Mouse (Mus musculus): ENCODE measurements around the gene Tm7sf2. TPM values are rescaled to one million over a fixed set of nuclear protein-coding genes. Genes with fewer than 3 reads are reported as not detected.
"Not testable (repeated sequence)": the region's sequence is repeated elsewhere in the genome, so short reads cannot be mapped to it uniquely, and the experiment has no call there.

The Tm7sf2 gene
- polyA plus RNA-seq, 1 experiment from 2014 or later: 17.0 TPM

GRCm38 (mm10) chr19:6046294-6047153 is 21.6 kb downstream of the Tm7sf2 start, which contains the start of gene Syvn1:
Gene Syvn1 (plus strand): TSS chr19:6046576.
- peaks cover 34% of the 10 kb centered on the region for H3K36me3 ChIP-seq (ENCODE audit: insufficient read depth, low read length)
- H3K27me3 ChIP-seq (ENCODE audit: insufficient read depth, low read length): no peaks in the 10 kb centered on the region
- peak within 1 kb of the TSS; percentile 83 for H3K4me2 ChIP-seq (ENCODE audit: low read length)
- H3K4me3 ChIP-seq (replicated peaks; ENCODE audit: low read depth, low read length): peak within 1 kb of the TSS; percentile 81
- DNase-seq (ENCODE audit: low spot score) (peak; percentile 98), ATAC-seq (replicated peaks; ENCODE audit: low FRiP score, low read depth) (peak; percentile 82)
- peak within 1 kb of the TSS; percentile 98 for H3K27ac ChIP-seq
- TF ChIP-seq CTCF (IDR thresholded peaks at IDR 0.05; ENCODE audit: low read depth): 0 out of 2 replicates have a peak, but pooled peaks have one; percentile 10
- no peaks in the 10 kb centered on the region for H3K9me3 ChIP-seq (replicated peaks; ENCODE audit: low read length)
- peak within 1 kb of the TSS; percentile 86 for H3K9ac ChIP-seq (ENCODE audit: low read depth, low read length)
- WGBS: under 1% methylated on average over 65 of the region's 65 CpGs
- H3K4me1 ChIP-seq (replicated peaks; ENCODE audit: insufficient read depth, low read length): peaks cover 17% of the 10 kb centered on the region

DNA sequence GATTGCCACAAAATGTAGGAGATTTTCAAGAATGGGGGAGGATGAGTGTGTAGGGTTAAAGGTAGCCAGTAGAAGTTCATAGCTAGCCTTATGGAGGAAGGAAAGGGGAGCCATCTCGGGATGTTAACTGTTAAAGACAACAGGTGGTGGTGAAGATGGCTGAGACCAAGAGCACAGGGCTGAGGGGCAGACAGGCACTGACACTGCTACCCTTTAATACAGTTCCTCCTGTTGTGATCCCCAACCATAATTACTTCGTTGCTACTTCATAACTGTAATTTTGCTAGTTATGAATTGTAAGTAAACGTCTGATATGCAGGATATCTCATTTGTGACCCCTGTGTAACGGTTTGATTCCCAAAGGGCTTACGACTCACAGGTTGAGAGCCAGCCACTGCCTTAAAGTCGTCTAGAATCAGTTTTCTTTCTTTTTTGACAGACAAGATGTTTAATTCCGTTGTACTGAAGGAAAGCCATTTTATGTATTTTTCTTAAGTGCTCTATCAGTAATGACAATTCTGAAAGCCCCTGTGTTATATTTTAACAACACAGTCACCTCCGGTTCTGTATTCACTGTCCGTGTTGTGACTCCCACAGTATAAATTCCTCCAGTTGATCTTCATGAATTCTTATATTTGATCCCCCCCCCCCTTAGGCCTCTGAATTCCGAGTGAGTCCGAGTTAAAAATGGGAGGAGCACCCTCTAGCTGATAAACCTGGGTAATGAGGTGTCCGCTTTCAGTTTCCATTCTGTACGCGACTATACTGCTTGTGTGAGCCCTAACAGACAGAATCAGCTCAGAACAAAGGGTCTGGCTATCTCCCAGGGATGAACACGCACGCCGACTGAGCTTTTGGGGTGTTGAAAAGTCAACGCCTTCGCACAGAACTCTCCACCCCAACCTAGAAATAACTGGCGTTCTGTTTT is 22.5 kb downstream of the Tm7sf2 start:
- 13% methylated on average over 20 of the region's 20 CpGs for WGBS
- H3K4me2 ChIP-seq (ENCODE audit: low read length): peak overlapping the region; percentile 83
- peak overlapping the region; percentile 81 for H3K4me3 ChIP-seq (replicated peaks; ENCODE audit: low read depth, low read length)
- DNase-seq (ENCODE audit: low spot score): peak; percentile 61
- H3K9ac ChIP-seq (ENCODE audit: low read depth, low read length): peak overlapping the region; percentile 86
- H3K9me3 ChIP-seq (replicated peaks; ENCODE audit: low read length): no peaks in the 10 kb centered on the region
- H3K27me3 ChIP-seq (ENCODE audit: insufficient read depth, low read length): no peaks in the 10 kb centered on the region
- peaks cover 25% of the 10 kb centered on the region for H3K36me3 ChIP-seq (ENCODE audit: insufficient read depth, low read length)
- peaks cover 18% of the 10 kb centered on the region for H3K4me1 ChIP-seq (replicated peaks; ENCODE audit: insufficient read depth, low read length)
- H3K27ac ChIP-seq: peak overlapping the region; percentile 98
- ATAC-seq (replicated peaks; ENCODE audit: low FRiP score, low read depth): peak; percentile 1; the same call in 1 of the 2 replicates
- TF ChIP-seq CTCF (IDR thresholded peaks at IDR 0.05; ENCODE audit: low read depth): peak; percentile 36

- 44% methylated on average over 4 of the region's 4 CpGs for WGBS
- not testable (repeated sequence) for H3K27ac ChIP-seq; H3K36me3 ChIP-seq (ENCODE audit: insufficient read depth, low read length); H3K4me2 ChIP-seq (ENCODE audit: low read length); H3K27me3 ChIP-seq (ENCODE audit: insufficient read depth, low read length); ATAC-seq (replicated peaks; ENCODE audit: low FRiP score, low read depth); H3K9ac ChIP-seq (ENCODE audit: low read depth, low read length); H3K4me3 ChIP-seq (replicated peaks; ENCODE audit: low read depth, low read length); H3K9me3 ChIP-seq (replicated peaks; ENCODE audit: low read length)
- peak; percentile 76 for TF ChIP-seq CTCF (IDR thresholded peaks at IDR 0.05; ENCODE audit: low read depth)
- H3K4me1 ChIP-seq (replicated peaks; ENCODE audit: insufficient read depth, low read length): peaks cover 18% of the 10 kb centered on the region
- peak; percentile 85 for DNase-seq (ENCODE audit: low spot score)
These were observed 24.1 kb downstream of the Tm7sf2 start for GRCm38 (mm10) chr19:6044102-6044501.

DNA sequence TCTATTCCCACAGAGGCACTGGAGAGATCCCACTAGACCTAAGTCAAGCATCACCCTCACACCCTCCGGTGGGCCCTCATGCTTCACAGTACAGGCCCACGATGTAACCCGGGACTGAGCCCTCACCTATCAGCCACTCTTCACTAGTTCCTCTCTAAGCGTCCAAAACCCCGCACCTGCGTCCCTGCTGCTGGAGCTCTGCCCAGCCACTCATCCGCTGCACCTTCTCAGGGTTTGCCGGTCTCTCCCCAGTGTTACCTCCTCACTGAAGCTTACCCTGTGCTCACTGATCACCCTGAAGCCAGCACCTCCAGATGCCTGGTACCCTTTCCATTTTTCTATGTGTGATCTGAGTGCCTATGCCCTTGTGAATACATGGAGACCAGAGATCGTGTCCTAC is 25.9 kb downstream of the Tm7sf2 start:
- Histone ChIP-seq H3K4me2 (ENCODE audit: low read length) (no peak overlapping the region), H3K9ac (ENCODE audit: low read depth, low read length) (no peak overlapping the region), H3K4me3 (replicated peaks; ENCODE audit: low read depth, low read length) (no peak overlapping the region), H3K27ac (no peak overlapping the region), H3K27me3 (ENCODE audit: insufficient read depth, low read length) (no peaks in the 10 kb centered on the region), H3K9me3 (replicated peaks; ENCODE audit: low read length) (no peaks in the 10 kb centered on the region), H3K36me3 (ENCODE audit: insufficient read depth, low read length) (no peaks in the 10 kb centered on the region), H3K4me1 (replicated peaks; ENCODE audit: insufficient read depth, low read length) (peaks cover 10% of the 10 kb centered on the region; the same call in 1 of the 2 replicates)
- DNase-seq (ENCODE audit: low spot score): no peak
- ATAC-seq (replicated peaks; ENCODE audit: low FRiP score, low read depth): no peak
- WGBS: 69% methylated on average over 9 of the region's 9 CpGs
- no peak for TF ChIP-seq CTCF (IDR thresholded peaks at IDR 0.05; ENCODE audit: low read depth)

DNA sequence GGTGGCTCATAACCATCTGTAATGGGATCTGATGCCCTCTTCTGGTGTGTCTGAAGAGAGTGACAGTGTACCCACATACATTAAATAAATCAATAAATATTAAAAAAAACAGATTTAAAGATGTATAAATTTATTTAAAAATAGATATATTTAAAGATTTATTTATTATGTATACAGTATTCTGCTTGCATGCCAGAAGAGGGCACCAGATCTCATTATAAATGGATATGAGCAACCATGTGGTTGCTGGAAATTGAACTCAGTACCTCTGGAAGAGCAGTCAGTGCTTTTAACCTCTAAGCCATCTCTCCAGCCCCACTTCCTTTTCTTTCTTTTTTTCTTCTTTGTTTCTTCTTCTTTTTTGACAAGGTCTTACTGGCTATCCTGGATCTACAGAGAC is 28.2 kb downstream of the Tm7sf2 start:
- no peak overlapping the region for H3K4me2 ChIP-seq (ENCODE audit: low read length)
- H3K36me3 ChIP-seq (ENCODE audit: insufficient read depth, low read length): no peaks in the 10 kb centered on the region
- no peak overlapping the region for H3K27ac ChIP-seq
- no peak for DNase-seq (ENCODE audit: low spot score)
- peaks cover 5% of the 10 kb centered on the region; the same call in 1 of the 2 replicates for H3K4me1 ChIP-seq (replicated peaks; ENCODE audit: insufficient read depth, low read length)
- peak; percentile 43 for TF ChIP-seq CTCF (IDR thresholded peaks at IDR 0.05; ENCODE audit: low read depth)
- no peak for ATAC-seq (replicated peaks; ENCODE audit: low FRiP score, low read depth)
- H3K9ac ChIP-seq (ENCODE audit: low read depth, low read length): no peak overlapping the region
- no peak overlapping the region for H3K4me3 ChIP-seq (replicated peaks; ENCODE audit: low read depth, low read length)
- no peaks in the 10 kb centered on the region for H3K9me3 ChIP-seq (replicated peaks; ENCODE audit: low read length)
- H3K27me3 ChIP-seq (ENCODE audit: insufficient read depth, low read length): no peaks in the 10 kb centered on the region

DNA sequence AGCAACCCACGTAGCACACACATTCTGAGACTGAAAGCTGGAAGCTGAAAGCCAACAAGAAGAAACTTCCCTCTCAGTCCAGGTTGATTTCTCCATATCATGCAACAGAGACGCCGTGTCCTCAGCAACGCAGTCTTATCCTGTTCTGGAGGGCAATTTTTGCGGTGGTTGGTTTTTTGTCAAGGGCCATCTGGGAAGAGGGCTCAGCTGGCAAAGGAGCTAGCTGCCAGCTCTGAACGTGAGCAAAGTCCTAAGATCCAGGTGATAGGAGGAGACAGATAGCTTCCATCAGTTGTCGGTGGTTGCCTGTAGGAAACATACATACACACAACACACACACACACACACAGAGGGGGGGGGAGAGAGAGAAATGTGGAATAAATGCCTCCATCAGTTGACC is 29.8 kb downstream of the Tm7sf2 start:
- Histone ChIP-seq H3K27ac (no peak overlapping the region), H3K4me3 (replicated peaks; ENCODE audit: low read depth, low read length) (no peak overlapping the region), H3K4me2 (ENCODE audit: low read length) (no peak overlapping the region), H3K9ac (ENCODE audit: low read depth, low read length) (no peak overlapping the region), H3K9me3 (replicated peaks; ENCODE audit: low read length) (no peaks in the 10 kb centered on the region), H3K27me3 (ENCODE audit: insufficient read depth, low read length) (no peaks in the 10 kb centered on the region), H3K4me1 (replicated peaks; ENCODE audit: insufficient read depth, low read length) (peaks cover 5% of the 10 kb centered on the region; the same call in 1 of the 2 replicates), H3K36me3 (ENCODE audit: insufficient read depth, low read length) (no peaks in the 10 kb centered on the region)
- no peak for TF ChIP-seq CTCF (IDR thresholded peaks at IDR 0.05; ENCODE audit: low read depth)
- 72% methylated on average over 7 of the region's 7 CpGs for WGBS
- no peak for ATAC-seq (replicated peaks; ENCODE audit: low FRiP score, low read depth)
- no peak for DNase-seq (ENCODE audit: low spot score)

Data from kidney, postnatal 0 days (tissue).